12 mouse cellular contexts compared by ENCODE assay signal in the genomic region with DNA sequence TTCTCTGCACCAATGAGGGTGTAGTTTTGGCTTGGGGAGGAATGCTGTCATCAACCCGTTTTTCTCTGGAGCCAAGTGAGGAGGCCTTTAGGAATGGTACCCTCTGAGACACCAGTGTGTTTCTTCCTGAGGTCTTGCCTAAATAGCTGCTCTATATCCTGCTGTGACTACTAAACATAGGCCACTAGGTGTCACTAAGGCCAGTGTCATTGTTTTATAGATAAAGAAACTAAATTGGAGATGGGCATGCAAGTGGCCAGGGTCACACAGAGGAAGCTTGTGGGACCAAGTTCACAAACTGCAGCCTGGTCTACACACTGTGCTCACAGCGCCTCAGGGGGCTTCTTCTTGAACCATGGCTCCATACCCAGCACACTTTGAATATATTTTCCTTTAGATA.
A peak's percentile ranks its signal among the peaks of the same experiment; 100 is the strongest.
DNase-seq lines count a peak whose midpoint lies in the region; ATAC-seq and TF ChIP-seq lines count a peak whose summit lies in the region.
"Had no signal": no experiment of that assay in that cellular context is flagged by ENCODE, and none has a peak within 500 bp of the region (broad histone marks: within the 10 kb centered on the region; RNA-seq: fewer than 3 reads in every experiment).

No protein-coding gene starts in this region.

- peak; percentile 50 for DNase-seq in embryo, embryonic 10 days (ENCODE audit: low spot score)
- no peak for DNase-seq in embryo, embryonic 10.5 days (ENCODE audit: low spot score)
- peak; percentile 43 for DNase-seq in hindbrain, postnatal 0 days (ENCODE audit: low spot score)
- DNase-seq in hindbrain, embryonic 11.5 days (ENCODE audit: low spot score), result no peak
- peak; percentile 44 for DNase-seq in 416B (ENCODE audit: low read depth)
- peak; percentile 9 for DNase-seq in lung, postnatal 14 days
- no peak for DNase-seq in thymus, postnatal 14 days
- no peak for DNase-seq in cerebellum, postnatal 36 days
- DNase-seq: kidney, postnatal 36 days had no signal

- 49% methylated on average over 2 of the region's 2 CpGs for WGBS in hindbrain, postnatal 0 days
- 60% methylated on average over 2 of the region's 2 CpGs for WGBS in hindbrain, embryonic 11.5 days

- H3K27ac ChIP-seq in hindbrain, postnatal 0 days, result no peak overlapping the region
- no peak overlapping the region for H3K27ac ChIP-seq in hindbrain, embryonic 11.5 days (ENCODE audit: low read depth, low read length)
- H3K27ac ChIP-seq: forebrain, embryonic 15.5 days; liver, embryonic 14.5 days had no signal

- TF ChIP-seq CTCF in hindbrain, postnatal 0 days (IDR thresholded peaks at IDR 0.05; ENCODE audit: low read depth), result peak; percentile 59

- no peaks in the 10 kb centered on the region for H3K27me3 ChIP-seq in hindbrain, postnatal 0 days (ENCODE audit: insufficient read depth, low read length)
- no peaks in the 10 kb centered on the region for H3K27me3 ChIP-seq in hindbrain, embryonic 11.5 days (ENCODE audit: control insufficient read depth, insufficient read depth, low read length)
- H3K27me3 ChIP-seq: forebrain, embryonic 15.5 days had no signal

- H3K4me1 ChIP-seq in hindbrain, postnatal 0 days (ENCODE audit: insufficient read depth, low read length), result peaks cover 5% of the 10 kb centered on the region; the same call in 1 of the 2 replicates
- no peaks in the 10 kb centered on the region for H3K4me1 ChIP-seq in hindbrain, embryonic 11.5 days (replicated peaks; ENCODE audit: control insufficient read depth, insufficient read depth, low read length)
- H3K4me1 ChIP-seq: forebrain, embryonic 15.5 days had no signal

- no peaks in the 10 kb centered on the region for H3K9me3 ChIP-seq in hindbrain, postnatal 0 days (ENCODE audit: low read length)
- H3K9me3 ChIP-seq in hindbrain, embryonic 11.5 days (ENCODE audit: control insufficient read depth, low read length), result no peaks in the 10 kb centered on the region
- H3K9me3 ChIP-seq: forebrain, embryonic 15.5 days had no signal

- H3K4me2 ChIP-seq in hindbrain, postnatal 0 days (ENCODE audit: low read depth, low read length), result no peak overlapping the region
- no peak overlapping the region for H3K4me2 ChIP-seq in hindbrain, embryonic 11.5 days (replicated peaks; ENCODE audit: low read depth, low read length)
- H3K4me2 ChIP-seq: forebrain, embryonic 15.5 days had no signal

- H3K9ac ChIP-seq in hindbrain, postnatal 0 days (replicated peaks; ENCODE audit: low read length), result no peak overlapping the region
- H3K9ac ChIP-seq in hindbrain, embryonic 11.5 days (ENCODE audit: low read depth, low read length), result no peak overlapping the region
- H3K9ac ChIP-seq: forebrain, embryonic 15.5 days; liver, embryonic 14.5 days had no signal

- H3K36me3 ChIP-seq in hindbrain, postnatal 0 days (ENCODE audit: insufficient read depth, low read length), result no peaks in the 10 kb centered on the region
- H3K36me3 ChIP-seq in hindbrain, embryonic 11.5 days (ENCODE audit: control insufficient read depth, insufficient read depth, low read length), result no peaks in the 10 kb centered on the region

- H3K4me3 ChIP-seq in hindbrain, postnatal 0 days (ENCODE audit: low read length), result no peak overlapping the region
- H3K4me3 ChIP-seq in hindbrain, embryonic 11.5 days (ENCODE audit: low read depth, low read length), result no peak overlapping the region
- H3K4me3 ChIP-seq: forebrain, embryonic 15.5 days had no signal

- ATAC-seq in hindbrain, postnatal 0 days, result no peak
- no peak for ATAC-seq in hindbrain, embryonic 11.5 days (ENCODE audit: low FRiP score)
- ATAC-seq: CD4-positive, CD25-positive, alpha-beta regulatory T cell, adult 4 months; forebrain, embryonic 15.5 days had no signal

Comparison
In these comparisons a context has a peak if more than half of its experiments do, and no peak if none do; other contexts are left out.
1. DNase-seq: peak in embryo, embryonic 10 days (single experiment), hindbrain, postnatal 0 days (single experiment), 416B (single experiment) and lung, postnatal 14 days (single experiment); none in embryo, embryonic 10.5 days (single experiment), hindbrain, embryonic 11.5 days (single experiment), thymus, postnatal 14 days (single experiment) and cerebellum, postnatal 36 days (0 of 2).